Mouse (Mus musculus) forebrain, embryonic 11.5 days (tissue): ENCODE results near the gene Ehd2. TPM values are rescaled to one million over a fixed set of nuclear protein-coding genes. Genes with fewer than 3 reads are reported as not detected.

Experiments
- ATAC-seq: fragments of 200-750 bp; cut with Nextera tagmentation; replicated peaks from 2 replicates; pipeline ENCODE4 v1.8.0; 2017; ENCODE audit warnings: moderate TSS enrichment; ENCODE audit not compliant: low FRiP score
- DNase-seq: peaks from one replicate; pipeline ENCODE4 v3.0.0-alpha.2; 2017; ENCODE audit warnings: low spot score
- H3K27ac ChIP-seq: fragments of 300-500 bp; sonication (generic); 2 replicates; pipeline ENCODE4 v1.5.1; 2014; ENCODE audit warnings: low read depth, low read length
- H3K27me3 ChIP-seq: fragments of 300-500 bp; sonication (generic); 2 replicates; pipeline ENCODE4 v1.6.1; 2014; ENCODE audit warnings: mild to moderate bottlenecking, low read length, mixed read lengths; ENCODE audit not compliant: control insufficient read depth, insufficient read depth
- H3K36me3 ChIP-seq: fragments of 300-500 bp; sonication (generic); 2 replicates; pipeline ENCODE4 v1.6.1; 2014; ENCODE audit warnings: mild to moderate bottlenecking, low read length, moderate library complexity, mixed read lengths; ENCODE audit not compliant: control insufficient read depth, insufficient read depth
- H3K4me1 ChIP-seq: fragments of 300-500 bp; sonication (generic); replicated peaks from 2 replicates; pipeline ENCODE4 v1.6.1; 2014; ENCODE audit warnings: low read length, mixed read lengths; ENCODE audit not compliant: control insufficient read depth, insufficient read depth
- H3K4me2 ChIP-seq: fragments of 300-500 bp; sonication (generic); 2 replicates; pipeline ENCODE4 v1.6.1; 2014; ENCODE audit warnings: low read depth, mild to moderate bottlenecking, low read length, moderate library complexity, mixed read lengths; ENCODE audit not compliant: severe bottlenecking
- H3K4me3 ChIP-seq: fragments of 300-500 bp; sonication (generic); 2 replicates; pipeline ENCODE4 v1.5.1; 2014; ENCODE audit warnings: low read depth, low read length
- H3K9ac ChIP-seq: fragments of 300-500 bp; sonication (generic); 2 replicates; pipeline ENCODE4 v1.6.1; 2014; ENCODE audit warnings: low read length
- H3K9me3 ChIP-seq: fragments of 300-500 bp; sonication (generic); 2 replicates; pipeline ENCODE4 v1.6.1; 2016; ENCODE audit warnings: low read length, mixed read lengths; ENCODE audit not compliant: control insufficient read depth
- whole genome bisulfite sequencing: fragments of 180-500 bp; shearing (Covaris S2); extraction: QIAGEN DNeasy Blood & Tissue Kit; methylation state at CpG from one replicate; pipeline ENCODE4 v1.1.7; 2014; 5-methylcytosine and 5-hydroxymethylcytosine counted together
- polyA plus RNA-seq: library from polyadenylated mRNA; unstranded; fragments of >200 nt; fragmentation: Nextera tagmentation; extraction: Ambion mirVana; gene quantifications from 2 replicates; pipeline ENCODE4 v1.2.1, GENCODE M21; 2014

The Ehd2 gene
- polyA plus RNA-seq, 1 experiment from 2014 or later, result 11.3 TPM

- no peak overlapping the region for H3K4me2 ChIP-seq
- H3K36me3 ChIP-seq, result no peaks in the 10 kb centered on the region; the same call in 1 of the 2 replicates
- H3K27me3 ChIP-seq, result no peaks in the 10 kb centered on the region
- ATAC-seq (no peak), DNase-seq (no peak)
- WGBS, result 45% methylated on average over 4 of the region's 4 CpGs
- no peak overlapping the region for H3K4me3 ChIP-seq
- no peak overlapping the region for H3K27ac ChIP-seq
- no peaks in the 10 kb centered on the region for H3K4me1 ChIP-seq
- H3K9me3 ChIP-seq, result no peaks in the 10 kb centered on the region
- H3K9ac ChIP-seq, result no peak overlapping the region
Observed at GRCm38 (mm10) chr7:15947653-15948260, 19.6 kb downstream of the Ehd2 start.

GRCm38 (mm10) chr7:15945721-15946536 lies 21.4 kb downstream of the Ehd2 start, which contains the start of gene Nop53:
Gene Nop53 (minus strand): TSS chr7:15946074.
- peak within 1 kb of the TSS; percentile 82 for H3K4me2 ChIP-seq
- peak within 1 kb of the TSS; percentile 80 for H3K9ac ChIP-seq

GRCm38 (mm10) chr7:15945211-15945610 lies 22.2 kb downstream of the Ehd2 start:
- 12% methylated on average over 8 of the region's 8 CpGs for WGBS
- Histone ChIP-seq H3K27ac (no peak overlapping the region; the same call in 1 of the 2 replicates), H3K4me3 (peak overlapping the region; percentile 68), H3K9ac (peak overlapping the region; percentile 80), H3K9me3 (no peaks in the 10 kb centered on the region), H3K4me1 (no peaks in the 10 kb centered on the region), H3K27me3 (no peaks in the 10 kb centered on the region), H3K36me3 (peaks cover 10% of the 10 kb centered on the region; the same call in 1 of the 2 replicates), H3K4me2 (peak overlapping the region; percentile 82)
- ATAC-seq, result no peak
- DNase-seq, result no peak

More at GRCm38 (mm10) chr7:15945721-15946536, 21.4 kb downstream of the Ehd2 start, which contains the start of gene Nop53:
- WGBS, result 2% methylated on average over 59 of the region's 59 CpGs
- H3K4me3 ChIP-seq, result peak within 1 kb of the TSS; percentile 68
- H3K9me3 ChIP-seq, result no peaks in the 10 kb centered on the region
- peaks cover 9% of the 10 kb centered on the region; the same call in 1 of the 2 replicates for H3K36me3 ChIP-seq
- H3K27me3 ChIP-seq, result no peaks in the 10 kb centered on the region
- peak within 1 kb of the TSS; percentile 84 for H3K27ac ChIP-seq
- DNase-seq (peak; percentile 94), ATAC-seq (peak; percentile 95)
- no peaks in the 10 kb centered on the region for H3K4me1 ChIP-seq

GRCm38 (mm10) chr7:15944311-15944710 lies 23.1 kb downstream of the Ehd2 start:
- no peaks in the 10 kb centered on the region for H3K27me3 ChIP-seq
- 92% methylated on average over 1 of the region's 1 CpGs for WGBS
- H3K27ac ChIP-seq, result no peak overlapping the region
- peaks cover 17% of the 10 kb centered on the region for H3K36me3 ChIP-seq
- no peak overlapping the region for H3K4me2 ChIP-seq
- ATAC-seq, result no peak
- H3K4me1 ChIP-seq, result no peaks in the 10 kb centered on the region
- H3K9ac ChIP-seq, result no peak overlapping the region
- H3K4me3 ChIP-seq, result no peak overlapping the region
- H3K9me3 ChIP-seq, result no peaks in the 10 kb centered on the region
- DNase-seq, result no peak

- ATAC-seq (no peak), DNase-seq (no peak)
- Histone ChIP-seq H3K27me3 (no peaks in the 10 kb centered on the region), H3K9ac (no peak overlapping the region), H3K4me3 (no peak overlapping the region), H3K36me3 (peaks cover 41% of the 10 kb centered on the region), H3K9me3 (no peaks in the 10 kb centered on the region; the same call in 1 of the 2 replicates), H3K27ac (no peak overlapping the region), H3K4me1 (no peaks in the 10 kb centered on the region), H3K4me2 (no peak overlapping the region)
- 95% methylated on average over 3 of the region's 3 CpGs for WGBS
Observed at GRCm38 (mm10) chr7:15938621-15939020, 28.7 kb downstream of the Ehd2 start.

GRCm38 (mm10) chr7:15937491-15937890 lies 29.9 kb downstream of the Ehd2 start:
- Histone ChIP-seq H3K4me1 (no peaks in the 10 kb centered on the region), H3K27ac (no peak overlapping the region), H3K4me3 (no peak overlapping the region), H3K27me3 (no peaks in the 10 kb centered on the region), H3K9me3 (no peaks in the 10 kb centered on the region; the same call in 1 of the 2 replicates), H3K36me3 (peaks cover 39% of the 10 kb centered on the region), H3K9ac (no peak overlapping the region), H3K4me2 (no peak overlapping the region)
- DNase-seq (no peak), ATAC-seq (0 out of 2 replicates have a peak, but pooled peaks have one; percentile 12)
- 94% methylated on average over 5 of the region's 5 CpGs for WGBS

- no peaks in the 10 kb centered on the region; the same call in 1 of the 2 replicates for H3K9me3 ChIP-seq
- H3K4me2 ChIP-seq, result no peak overlapping the region
- 62% methylated on average over 16 of the region's 16 CpGs for WGBS
- DNase-seq (peak; percentile 46), ATAC-seq (no peak)
- H3K27me3 ChIP-seq, result no peaks in the 10 kb centered on the region
- peaks cover 18% of the 10 kb centered on the region for H3K36me3 ChIP-seq
- no peak overlapping the region for H3K4me3 ChIP-seq
- H3K9ac ChIP-seq, result no peak overlapping the region
- H3K27ac ChIP-seq, result no peak overlapping the region
- no peaks in the 10 kb centered on the region for H3K4me1 ChIP-seq
Observed at GRCm38 (mm10) chr7:15933437-15934359, 33.7 kb downstream of the Ehd2 start.

- DNase-seq (no peak), ATAC-seq (no peak)
- H3K36me3 ChIP-seq, result peaks cover 4% of the 10 kb centered on the region; the same call in 1 of the 2 replicates
- H3K9ac ChIP-seq, result no peak overlapping the region
- H3K4me2 ChIP-seq, result no peak overlapping the region
- H3K27me3 ChIP-seq, result no peaks in the 10 kb centered on the region
- no peaks in the 10 kb centered on the region for H3K4me1 ChIP-seq
- no peak overlapping the region for H3K4me3 ChIP-seq
- H3K27ac ChIP-seq, result no peak overlapping the region
- H3K9me3 ChIP-seq, result no peaks in the 10 kb centered on the region; the same call in 1 of the 2 replicates
- WGBS, result 88% methylated on average over 3 of the region's 3 CpGs
Observed at GRCm38 (mm10) chr7:15931635-15932034, 35.7 kb downstream of the Ehd2 start.
